Mouse (Mus musculus): ENCODE measurements around the gene Plcl1.

DNA sequence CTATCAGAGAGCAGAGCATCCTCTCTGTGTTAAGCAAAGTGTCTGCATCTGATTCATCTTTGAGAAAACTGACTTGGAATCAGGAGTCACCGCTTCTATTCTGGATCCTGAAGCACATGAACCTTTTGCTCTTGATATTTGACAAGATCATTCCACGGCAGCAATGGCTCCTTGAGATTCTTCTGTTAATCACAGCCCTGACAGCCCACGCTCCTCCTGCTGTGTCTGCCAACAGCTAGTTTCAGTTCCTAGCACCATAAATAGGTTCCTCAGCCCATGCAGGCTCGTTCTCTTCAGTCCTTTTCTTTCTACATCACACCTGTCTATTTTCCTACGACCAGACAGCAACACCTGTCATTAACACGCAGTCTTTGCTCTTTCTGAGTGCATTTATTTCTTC lies 387.1 kb downstream of the Plcl1 start:
- TF ChIP-seq POLR2A (IDR thresholded peaks at IDR 0.05; ENCODE audit: borderline replicate concordance, extremely low read depth, insufficient read depth, insufficient read length, poor library complexity, severe bottlenecking) (no peak), CTCF (IDR thresholded peaks at IDR 0.05; ENCODE audit: borderline replicate concordance, extremely low read depth, insufficient read depth, insufficient read length) (no peak)

Data from brain, embryonic 14.5 days (tissue).